Mouse (Mus musculus) limb, embryonic 14.5 days (tissue): ENCODE data around the gene Akr1b3. TPM values are rescaled to one million over a fixed set of nuclear protein-coding genes. Genes with fewer than 3 reads are reported as not detected.
A peak's percentile ranks its signal among the peaks of the same experiment; 100 is the strongest.

Experiments
- ATAC-seq: fragments of 200-750 bp; cut with Nextera tagmentation; 2 replicates; pipeline ENCODE4 v1.8.0; 2017; ENCODE audit warnings: low read depth, moderate number of reproducible peaks, moderate TSS enrichment; ENCODE audit not compliant: low FRiP score
- DNase-seq: peaks from one replicate; pipeline ENCODE4 v3.0.0-alpha.2; 2015; ENCODE audit warnings: low spot score
- H3K27ac ChIP-seq: fragments of 300-500 bp; sonication (generic); replicated peaks from 2 replicates; pipeline ENCODE4 v1.5.1; 2014; ENCODE audit warnings: low read depth, mild to moderate bottlenecking, low read length, moderate library complexity, mixed read lengths
- H3K27me3 ChIP-seq: fragments of 300-500 bp; sonication (generic); 2 replicates; pipeline ENCODE4 v1.6.1; 2014; ENCODE audit warnings: low read length, mixed read lengths; ENCODE audit not compliant: control insufficient read depth, insufficient read depth
- H3K36me3 ChIP-seq: fragments of 300-500 bp; sonication (generic); 2 replicates; pipeline ENCODE4 v1.6.1; 2014; ENCODE audit warnings: mild to moderate bottlenecking, low read length, moderate library complexity, mixed read lengths; ENCODE audit not compliant: control insufficient read depth, insufficient read depth
- H3K4me1 ChIP-seq: fragments of 300-500 bp; sonication (generic); 2 replicates; pipeline ENCODE4 v1.6.1; 2014; ENCODE audit warnings: antibody characterized with exemption, low read length, mixed read lengths; ENCODE audit not compliant: control insufficient read depth, insufficient read depth
- H3K4me2 ChIP-seq: fragments of 300-500 bp; sonication (generic); replicated peaks from 2 replicates; pipeline ENCODE4 v1.6.1; 2014; ENCODE audit warnings: low read depth, mild to moderate bottlenecking, low read length, moderate library complexity; ENCODE audit not compliant: severe bottlenecking
- H3K4me3 ChIP-seq: fragments of 300-500 bp; sonication (generic); replicated peaks from 2 replicates; pipeline ENCODE4 v1.5.1; 2014; ENCODE audit warnings: low read length
- H3K9ac ChIP-seq: fragments of 300-500 bp; sonication (generic); 2 replicates; pipeline ENCODE4 v1.6.1; 2014; ENCODE audit warnings: mild to moderate bottlenecking, low read depth, low read length, moderate library complexity; ENCODE audit not compliant: severe bottlenecking
- H3K9me3 ChIP-seq: fragments of 300-500 bp; sonication (generic); 2 replicates; pipeline ENCODE4 v1.6.1; 2016; ENCODE audit warnings: low read length; ENCODE audit not compliant: control insufficient read depth
- POLR2A ChIP-seq: fragments of 200-500 bp; IDR thresholded peaks from 2 replicates; pipeline ENCODE4 v1.8.0; 2012; ENCODE audit warnings: inconsistent platforms, mild to moderate bottlenecking, moderate library complexity, borderline replicate concordance; ENCODE audit not compliant: insufficient read depth, insufficient read length; ENCODE audit errors: extremely low read depth
- WGBS: fragments of 180-500 bp; shearing (Covaris S2); extraction: QIAGEN DNeasy Blood & Tissue Kit; methylation state at CpG from one replicate; pipeline ENCODE4 v1.1.7; 2014; 5-methylcytosine and 5-hydroxymethylcytosine counted together
- polyA plus RNA-seq, 2 experiments: library from polyadenylated mRNA; depleted of rRNA in 1 of 2; stranded (reverse) in 1 of 2; unstranded in 1 of 2; fragments of >200 nt; fragmentation: Nextera tagmentation in 1 of 2; extraction: Ambion mirVana in 1 of 2; gene quantifications; 2 replicates each; pipeline versions ENCODE4 v1.2.1 to v1.2.3; 2012 to 2014

Akr1b3 gene
- polyA plus RNA-seq, 2 experiments: 133 to 174 TPM

GRCm38 (mm10) chr6:34306797-34307196 is 10.5 kb downstream of the Akr1b3 start:
- DNase-seq: no peak
- no peaks in the 10 kb centered on the region for H3K9me3 ChIP-seq
- no peak overlapping the region for H3K4me3 ChIP-seq
- no peaks in the 10 kb centered on the region for H3K27me3 ChIP-seq
- H3K9ac ChIP-seq: no peak overlapping the region
- H3K36me3 ChIP-seq: peaks cover 69% of the 10 kb centered on the region
- H3K27ac ChIP-seq: no peak overlapping the region
- H3K4me1 ChIP-seq: no peaks in the 10 kb centered on the region
- no peak for ATAC-seq
- no peak overlapping the region for H3K4me2 ChIP-seq
- WGBS: 86% methylated on average over 6 of the region's 6 CpGs
- TF ChIP-seq POLR2A: no peak

DNA sequence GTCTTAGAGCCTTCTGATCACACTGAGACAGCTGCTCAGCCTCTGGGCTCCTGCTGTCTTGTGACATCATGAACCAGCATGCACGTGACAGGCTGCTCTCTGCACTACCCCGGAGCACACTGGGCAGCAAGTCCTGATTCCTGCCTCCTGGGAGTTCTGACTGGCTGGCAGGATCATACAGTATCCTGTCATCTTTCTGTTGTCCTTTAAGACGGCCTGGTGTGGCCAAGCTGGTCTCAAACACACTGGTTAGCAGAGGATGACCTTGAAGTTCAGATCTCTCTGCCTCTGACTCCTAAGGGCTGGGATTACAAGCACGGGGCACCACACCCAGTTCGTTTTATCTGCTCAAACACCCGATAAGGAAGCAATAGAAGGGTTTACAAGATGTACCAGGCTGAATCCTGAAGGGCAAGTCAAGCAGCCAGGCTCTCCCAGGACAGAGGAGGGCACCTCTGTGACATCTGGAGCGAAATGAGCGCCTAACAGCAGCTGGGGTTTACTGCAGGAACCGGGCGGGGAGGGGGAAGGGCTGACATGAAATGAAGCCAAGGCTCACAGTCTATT is 12.5 kb downstream of the Akr1b3 start:
- Histone ChIP-seq H3K27ac (no peak overlapping the region), H3K4me1 (no peaks in the 10 kb centered on the region), H3K9ac (no peak overlapping the region), H3K4me3 (no peak overlapping the region), H3K36me3 (peaks cover 49% of the 10 kb centered on the region), H3K9me3 (no peaks in the 10 kb centered on the region), H3K4me2 (no peak overlapping the region), H3K27me3 (no peaks in the 10 kb centered on the region)
- no peak for TF ChIP-seq POLR2A
- 72% methylated on average over 10 of the region's 10 CpGs for WGBS
- ATAC-seq (peak; percentile 68; the same call in 1 of the 2 replicates), DNase-seq (no peak)

DNA sequence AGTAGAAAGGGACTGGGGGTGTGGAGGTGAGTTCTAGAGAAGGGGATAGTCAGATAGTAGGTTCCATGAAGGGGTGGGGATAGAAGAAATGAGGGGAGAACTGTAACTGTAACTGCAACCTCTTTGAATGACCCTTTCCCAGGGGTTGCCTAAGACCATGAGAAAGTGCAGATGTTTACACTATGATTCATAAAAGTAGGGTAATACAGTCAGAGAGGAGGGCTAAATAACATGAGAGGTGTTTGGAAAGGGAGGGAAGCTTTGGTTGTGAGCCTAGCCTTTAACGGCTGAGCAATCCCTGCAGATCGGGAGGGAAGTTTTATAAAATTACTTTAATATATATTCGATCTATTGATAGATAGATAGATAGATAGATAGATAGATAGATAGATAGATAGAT is 20.2 kb downstream of the Akr1b3 start:
- no peak for TF ChIP-seq POLR2A
- no peaks in the 10 kb centered on the region for H3K9me3 ChIP-seq
- ATAC-seq (no peak), DNase-seq (no peak)
- H3K27me3 ChIP-seq: no peaks in the 10 kb centered on the region
- no peak overlapping the region for H3K9ac ChIP-seq
- WGBS: 93% methylated on average over 3 of the region's 3 CpGs
- H3K4me2 ChIP-seq: no peak overlapping the region
- no peaks in the 10 kb centered on the region for H3K36me3 ChIP-seq
- H3K4me3 ChIP-seq: no peak overlapping the region
- no peak overlapping the region for H3K27ac ChIP-seq
- peaks cover 6% of the 10 kb centered on the region; the same call in 1 of the 2 replicates for H3K4me1 ChIP-seq

DNA sequence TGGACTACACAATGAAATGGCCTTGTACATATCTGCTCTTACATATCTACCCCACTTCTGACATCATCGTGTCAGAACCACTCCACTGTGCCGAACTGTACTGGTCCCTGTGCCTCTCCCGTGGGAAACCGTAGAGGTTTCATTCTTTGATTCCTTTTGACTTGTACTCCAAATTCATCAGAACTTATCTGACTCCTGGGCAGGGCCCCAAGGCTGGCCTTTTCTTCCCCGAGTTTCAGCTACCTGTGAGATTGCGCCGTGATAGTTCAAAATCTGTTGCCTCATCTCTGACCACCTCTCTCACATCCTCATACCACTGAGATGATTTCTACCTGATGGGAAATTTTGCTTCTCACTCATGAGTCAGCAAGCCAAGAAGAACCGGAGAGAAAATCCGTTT is 21.8 kb downstream of the Akr1b3 start:
- Histone ChIP-seq H3K9me3 (no peaks in the 10 kb centered on the region), H3K27me3 (no peaks in the 10 kb centered on the region), H3K4me2 (no peak overlapping the region), H3K27ac (no peak overlapping the region), H3K4me3 (no peak overlapping the region), H3K36me3 (no peaks in the 10 kb centered on the region), H3K9ac (no peak overlapping the region), H3K4me1 (peaks cover 6% of the 10 kb centered on the region; the same call in 1 of the 2 replicates)
- 88% methylated on average over 9 of the region's 9 CpGs for WGBS
- DNase-seq (no peak), ATAC-seq (no peak)
- no peak for TF ChIP-seq POLR2A

GRCm38 (mm10) chr6:34292882-34293487 is 24.3 kb downstream of the Akr1b3 start:
- no peaks in the 10 kb centered on the region for H3K9me3 ChIP-seq
- H3K36me3 ChIP-seq: no peaks in the 10 kb centered on the region
- peak overlapping the region; percentile 35 for H3K4me2 ChIP-seq
- peak; percentile 93 for ATAC-seq
- TF ChIP-seq POLR2A: peak; percentile 22; the same call in 1 of the 2 replicates
- peak overlapping the region; percentile 14 for H3K4me3 ChIP-seq
- no peak overlapping the region for H3K9ac ChIP-seq
- H3K27me3 ChIP-seq: no peaks in the 10 kb centered on the region
- H3K27ac ChIP-seq: no peak overlapping the region
- DNase-seq: peak; percentile 88
- WGBS: 32% methylated on average over 9 of the region's 9 CpGs
- H3K4me1 ChIP-seq: peaks cover 6% of the 10 kb centered on the region; the same call in 1 of the 2 replicates
